Mouse (Mus musculus) brown adipose tissue, adult 24 weeks (tissue): Measurements from ENCODE around the gene Elane. TPM values are rescaled to one million over a fixed set of nuclear protein-coding genes. Genes with fewer than 3 reads are reported as not detected.
A peak's percentile ranks its signal among the peaks of the same experiment; 100 is the strongest.

ENCODE experiments used
- H3K27ac ChIP-seq: fragments of 200-500 bp; replicated peaks from 2 replicates; pipeline ENCODE4 v1.5.1; 2012; ENCODE audit warnings: low read depth, mild to moderate bottlenecking, low read length
- H3K4me1 ChIP-seq: fragments of 200-500 bp; 2 replicates; pipeline ENCODE4 v1.6.1; 2012; ENCODE audit warnings: low read length, mixed read lengths; ENCODE audit not compliant: control insufficient read depth, insufficient read depth, insufficient read length
- H3K4me3 ChIP-seq: fragments of 200-500 bp; 2 replicates; pipeline ENCODE4 v1.5.1; 2012; ENCODE audit warnings: low read depth, mild to moderate bottlenecking, low read length, moderate library complexity; ENCODE audit not compliant: insufficient read depth
- polyA plus RNA-seq: library from polyadenylated mRNA; stranded (reverse); fragments of >200 nt; gene quantifications from 2 replicates; pipeline ENCODE4 v1.2.4, GENCODE M21; 2012; ENCODE audit not compliant: missing spikeins, insufficient read depth, insufficient read length

Gene Elane
- polyA plus RNA-seq, 1 experiment: not detected

GRCm38 (mm10) chr10:79921572-79921971 lies 35.5 kb downstream of the Elane start:
- Histone ChIP-seq H3K4me1 (no peaks in the 10 kb centered on the region; the same call in 1 of the 2 replicates), H3K4me3 (peak overlapping the region; percentile 41), H3K27ac (no peak overlapping the region)

DNA sequence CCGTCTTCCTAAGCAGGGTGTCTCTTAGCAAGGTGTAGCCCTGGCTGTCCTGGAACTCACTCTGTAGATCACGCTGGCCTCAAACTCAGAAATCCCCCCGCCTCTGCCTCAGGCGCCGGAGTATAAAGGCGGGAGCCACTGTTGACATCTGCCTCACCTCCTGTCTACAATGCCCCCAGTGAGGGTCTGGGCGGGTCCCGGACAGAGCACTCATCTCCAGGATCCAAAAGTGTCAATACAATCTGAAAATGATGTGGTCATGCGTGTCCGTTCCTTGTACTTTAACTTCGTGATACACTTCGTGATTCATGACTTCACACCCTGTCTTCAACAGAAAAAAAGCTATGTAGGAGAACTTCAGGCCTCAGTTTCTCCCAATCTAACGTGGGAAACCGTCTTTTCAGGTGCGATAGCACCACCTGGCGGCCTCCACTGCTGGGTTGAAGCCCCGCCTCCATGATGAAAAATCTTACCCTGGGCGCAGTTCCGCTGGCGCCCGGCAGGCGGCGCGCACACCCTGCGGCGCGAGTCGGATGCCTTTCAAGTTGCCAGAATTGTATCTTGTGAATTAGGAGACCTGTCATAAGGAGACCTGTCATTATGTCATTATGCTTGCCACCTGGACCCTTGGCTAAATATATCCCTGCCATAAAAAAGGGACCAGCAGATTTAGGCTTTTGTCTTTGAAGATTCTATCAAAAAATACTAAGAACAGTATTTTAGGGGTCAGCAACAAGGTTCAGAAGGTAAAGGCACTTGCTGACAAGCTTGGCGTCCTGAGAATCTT lies 39.1 kb downstream of the Elane start:
- H3K4me1 ChIP-seq: peaks cover 2% of the 10 kb centered on the region; the same call in 1 of the 2 replicates
- no peak overlapping the region for H3K4me3 ChIP-seq

DNA sequence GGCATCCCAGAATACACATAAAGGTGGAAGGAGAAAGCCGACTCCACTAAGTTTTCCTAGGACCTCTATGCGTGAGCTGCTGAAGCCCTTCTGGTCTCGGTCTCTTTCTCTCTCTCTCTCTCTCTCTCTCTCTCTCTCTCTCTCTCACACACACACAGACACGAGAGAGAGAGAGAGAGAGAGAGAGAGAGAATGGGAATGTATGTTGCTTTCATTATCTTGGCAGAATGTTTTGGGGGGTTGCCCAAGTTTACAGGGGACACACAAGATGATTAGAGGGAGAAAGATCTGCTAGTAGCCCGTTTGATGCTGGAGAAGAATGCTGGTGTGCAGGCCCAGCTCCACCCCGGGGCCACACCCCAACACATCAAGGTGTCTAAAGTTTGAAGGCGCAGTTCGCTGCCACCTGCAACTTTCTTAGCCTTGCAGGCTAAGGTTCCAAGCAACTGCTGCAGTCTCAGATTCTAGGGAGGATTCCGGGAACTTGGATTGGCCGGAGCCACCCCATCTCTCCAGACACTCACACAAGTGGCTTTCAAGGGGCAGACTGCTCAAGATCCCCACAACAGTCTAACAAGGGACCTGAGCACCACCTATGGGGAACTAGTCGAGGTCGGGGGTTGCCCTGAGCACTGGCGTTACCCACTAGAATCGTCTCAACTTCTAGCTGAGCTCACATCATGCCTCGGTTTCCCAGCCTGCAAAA lies 39.9 kb downstream of the Elane start:
- Histone ChIP-seq H3K4me3 (peak overlapping the region; percentile 98), H3K27ac (no peak overlapping the region), H3K4me1 (peaks cover 2% of the 10 kb centered on the region; the same call in 1 of the 2 replicates)

More for the DNA sequence above, 39.1 kb downstream of the Elane start:
- no peak overlapping the region for H3K27ac ChIP-seq

GRCm38 (mm10) chr10:79926491-79927323 lies 40.7 kb downstream of the Elane start, which contains the start of gene Arid3a:
TSS of gene Arid3a (plus strand) at chr10:79927043.
- H3K27ac ChIP-seq: peak within 1 kb of the TSS; percentile 76
- H3K4me3 ChIP-seq: peak within 1 kb of the TSS; percentile 98
- peaks cover 2% of the 10 kb centered on the region; the same call in 1 of the 2 replicates for H3K4me1 ChIP-seq

- Histone ChIP-seq H3K27ac (peak overlapping the region; percentile 2), H3K4me1 (peaks cover 8% of the 10 kb centered on the region; the same call in 1 of the 2 replicates), H3K4me3 (peak overlapping the region; percentile 98)
These were observed 41.4 kb downstream of the Elane start for GRCm38 (mm10) chr10:79927324-79928029.

- Histone ChIP-seq H3K27ac (0 out of 2 replicates have a peak overlapping the region, but pooled peaks have one; percentile 2), H3K4me1 (peaks cover 14% of the 10 kb centered on the region)
These were observed 42.1 kb downstream of the Elane start for GRCm38 (mm10) chr10:79928030-79928694.

GRCm38 (mm10) chr10:79928907-79929701 lies 43.1 kb downstream of the Elane start:
- no peak overlapping the region for H3K27ac ChIP-seq
- H3K4me1 ChIP-seq: peaks cover 23% of the 10 kb centered on the region
- no peak overlapping the region for H3K4me3 ChIP-seq

More at GRCm38 (mm10) chr10:79928030-79928694, 42.1 kb downstream of the Elane start:
- peak overlapping the region; percentile 98 for H3K4me3 ChIP-seq

DNA sequence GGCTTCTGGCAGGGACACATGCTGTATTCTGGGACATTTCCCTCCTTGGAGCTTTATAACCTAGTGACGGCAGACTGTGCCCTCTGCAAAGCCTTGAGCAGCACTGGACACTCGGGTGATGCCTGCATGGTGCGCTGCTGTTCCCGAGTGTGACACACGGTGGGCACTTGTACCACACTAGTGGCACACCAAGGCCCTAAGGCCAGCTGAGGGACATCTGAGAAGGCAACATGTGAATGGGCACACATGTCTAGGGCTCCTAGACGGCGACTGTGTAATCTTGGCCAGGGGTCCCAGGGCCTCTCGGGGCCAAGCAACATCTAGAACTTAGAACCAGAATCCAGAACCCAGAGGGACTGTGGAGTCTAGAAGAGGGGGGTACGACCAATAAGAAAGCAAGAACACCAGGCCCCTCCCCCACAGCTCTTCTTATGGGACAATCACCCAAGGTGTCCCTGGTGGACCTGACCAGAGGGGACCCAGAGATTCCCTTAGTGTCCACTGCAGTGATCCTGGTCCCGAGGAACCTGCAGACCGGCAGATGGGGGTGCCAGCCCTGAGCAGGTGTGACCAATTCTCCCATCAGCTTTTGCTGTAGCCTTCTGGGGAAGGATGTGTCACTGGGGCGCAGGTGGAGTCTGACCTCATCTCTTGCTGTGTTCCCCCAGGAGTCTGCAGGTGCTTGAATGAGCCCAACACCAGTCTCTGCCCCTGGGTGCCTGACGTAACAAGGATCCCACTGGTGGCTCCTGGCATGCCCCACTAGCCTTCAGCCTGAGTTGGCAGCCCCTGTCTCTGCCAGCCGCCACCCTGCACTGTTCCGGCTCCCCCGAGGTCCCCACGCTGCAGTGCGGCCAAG lies 44.1 kb downstream of the Elane start:
- H3K4me1 ChIP-seq: peaks cover 28% of the 10 kb centered on the region
- no peak overlapping the region for H3K4me3 ChIP-seq
- no peak overlapping the region for H3K27ac ChIP-seq

DNA sequence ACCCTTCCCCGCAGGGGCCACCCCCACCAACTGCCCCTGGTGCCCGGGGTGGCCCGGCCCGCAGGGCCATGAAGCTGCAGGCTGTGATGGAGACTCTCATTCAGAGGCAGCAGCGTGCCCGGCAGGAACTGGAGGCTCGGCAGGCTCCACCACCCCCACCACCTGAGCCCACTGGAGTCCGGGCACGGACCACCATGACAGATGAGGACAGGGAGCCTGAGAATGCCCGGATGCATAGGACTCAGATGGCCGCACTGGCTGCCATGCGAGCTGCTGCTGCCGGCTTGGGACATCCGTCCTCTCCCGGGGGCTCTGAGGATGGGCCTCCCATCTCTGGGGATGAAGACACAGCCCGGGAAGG lies 44.8 kb downstream of the Elane start:
- Histone ChIP-seq H3K4me3 (no peak overlapping the region), H3K27ac (no peak overlapping the region), H3K4me1 (peaks cover 31% of the 10 kb centered on the region)

DNA sequence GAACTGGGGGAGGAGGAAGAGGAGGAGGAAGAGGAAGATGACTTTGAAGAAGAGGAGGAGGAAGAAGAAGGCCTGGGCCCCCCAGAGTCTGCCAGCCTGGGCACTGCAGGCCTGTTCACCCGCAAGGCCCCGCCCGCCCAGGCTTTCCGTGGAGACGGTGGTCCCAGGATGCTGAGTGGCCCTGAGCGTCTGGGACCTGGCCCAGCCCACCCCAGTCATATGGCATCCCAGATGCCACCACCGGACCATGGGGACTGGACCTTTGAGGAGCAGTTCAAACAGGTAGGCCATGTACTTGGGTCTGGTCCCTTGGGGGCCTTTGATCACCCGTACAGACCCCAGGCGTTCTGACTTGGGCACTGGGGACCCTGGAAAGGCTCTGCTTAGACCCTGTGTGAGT lies 45.8 kb downstream of the Elane start:
- Histone ChIP-seq H3K27ac (no peak overlapping the region), H3K4me1 (peaks cover 37% of the 10 kb centered on the region)

GRCm38 (mm10) chr10:79932736-79933135 lies 46.7 kb downstream of the Elane start:
- peaks cover 42% of the 10 kb centered on the region for H3K4me1 ChIP-seq
- no peak overlapping the region for H3K4me3 ChIP-seq
- H3K27ac ChIP-seq: no peak overlapping the region

More for the DNA sequence above, 45.8 kb downstream of the Elane start:
- H3K4me3 ChIP-seq: no peak overlapping the region

DNA sequence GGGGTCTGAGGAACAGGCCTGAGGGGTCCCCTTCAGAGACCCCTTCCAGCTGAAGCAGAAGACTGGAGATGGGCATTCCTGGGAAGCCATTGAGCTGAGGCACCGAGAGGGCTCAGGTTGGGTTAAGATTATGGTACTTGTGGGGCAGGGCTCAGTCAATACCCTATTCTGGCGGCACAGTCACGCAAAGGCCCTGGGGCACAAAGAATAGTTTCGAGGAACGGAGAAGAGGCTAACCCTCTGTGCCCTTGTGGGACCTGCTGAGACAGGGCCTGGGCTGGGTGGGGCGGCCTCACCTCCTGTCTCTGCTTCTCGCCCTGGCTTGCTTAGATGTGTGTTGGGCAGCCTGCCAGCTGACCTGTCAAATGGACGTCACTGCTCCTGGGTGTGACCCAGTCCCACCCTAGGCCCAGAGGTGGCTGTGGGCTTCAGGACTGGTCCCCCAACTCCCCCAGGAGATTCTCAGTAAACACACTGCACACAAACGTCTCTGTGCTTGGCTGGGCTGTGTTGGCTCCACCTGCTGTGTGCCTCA lies 47.2 kb downstream of the Elane start:
- Histone ChIP-seq H3K27ac (no peak overlapping the region), H3K4me1 (peaks cover 42% of the 10 kb centered on the region), H3K4me3 (no peak overlapping the region)
